Mouse (Mus musculus) MEL-GATA-1-ER (cell line): Measurements from ENCODE around the gene Plekhg1.

ENCODE experiments used
- DNase-seq: peaks from one replicate; pipeline ENCODE4 v3.0.0-alpha.2; 2012; ENCODE audit warnings: low read depth; ENCODE audit errors: extremely low read depth

The Plekhg1 gene

DNA sequence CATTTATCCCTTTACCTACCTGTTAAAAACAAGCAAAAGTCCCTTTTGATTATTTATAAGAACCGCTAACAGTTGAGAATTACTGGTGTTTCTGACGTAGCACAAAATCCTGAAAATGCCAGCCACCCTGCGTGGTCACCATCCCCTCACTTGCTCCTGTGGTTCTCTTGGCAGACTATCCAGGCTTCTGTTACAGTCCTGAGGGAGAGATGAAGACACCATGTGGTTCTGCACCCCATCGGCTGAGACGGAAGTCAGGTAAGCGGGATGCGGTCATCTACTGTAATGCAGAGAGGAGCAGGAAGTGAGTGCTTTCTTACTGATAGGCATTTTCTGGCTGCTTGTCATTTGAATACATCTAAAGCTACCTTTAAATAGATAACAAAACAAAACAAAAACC is 207.2 kb downstream of the Plekhg1 start:
- no peak for DNase-seq

DNA sequence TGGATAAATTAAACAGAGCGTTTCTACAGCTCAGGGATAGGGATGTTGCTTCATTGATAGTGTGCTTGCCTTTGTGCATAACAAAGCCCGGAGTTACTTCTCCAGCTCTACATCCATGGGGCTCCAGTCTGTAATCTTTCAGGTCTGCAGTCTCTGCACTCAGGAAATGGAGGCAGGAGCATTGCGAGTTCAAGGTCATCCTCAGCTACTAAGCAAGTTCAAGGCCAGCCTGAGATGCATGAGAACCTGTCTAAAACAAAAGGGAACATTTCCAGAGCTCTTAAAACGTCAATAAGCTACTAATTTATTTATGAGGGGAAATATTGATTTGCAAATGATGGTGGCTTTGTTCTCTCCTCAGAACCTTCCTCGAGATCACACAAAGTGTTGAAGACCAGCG is 209.1 kb downstream of the Plekhg1 start:
- no peak for DNase-seq

DNA sequence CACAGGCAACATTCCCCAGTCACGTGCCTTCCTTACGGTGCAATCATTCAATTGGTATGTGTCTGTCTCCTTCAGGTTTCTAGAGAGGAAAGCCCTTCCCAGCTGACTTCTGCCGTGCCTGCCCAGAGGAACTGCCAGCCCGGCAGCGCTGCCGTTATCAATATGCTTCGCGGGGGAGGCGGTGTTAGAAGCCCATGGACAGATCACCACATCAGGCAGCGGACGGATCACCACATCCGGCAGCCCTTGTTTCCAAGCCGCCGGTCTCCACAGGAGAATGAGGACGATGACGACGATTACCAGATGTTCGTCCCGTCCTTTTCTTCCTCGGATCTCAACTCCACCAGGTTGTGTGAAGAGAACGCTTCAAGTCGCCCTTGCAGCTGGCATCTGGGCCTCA is 216.3 kb downstream of the Plekhg1 start:
- DNase-seq = no peak

DNA sequence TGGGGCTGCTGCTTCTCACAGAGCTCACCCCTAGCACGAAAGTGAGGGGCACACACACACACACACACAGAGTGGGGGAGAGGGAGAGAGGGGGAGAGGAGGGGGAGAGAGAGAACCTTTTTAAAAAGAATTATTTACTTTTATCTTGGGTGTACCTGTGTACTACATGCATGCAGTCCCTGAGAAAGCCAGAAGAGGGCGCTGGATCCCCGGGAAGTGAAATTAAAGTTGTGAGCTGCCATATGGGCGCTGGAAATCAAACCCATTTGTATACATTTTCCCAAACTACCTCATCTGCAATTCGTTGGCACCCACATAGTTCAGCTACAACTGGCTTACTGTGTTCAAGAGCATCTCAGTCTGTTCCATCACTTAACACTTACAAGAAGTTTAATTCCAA is 218.4 kb downstream of the Plekhg1 start:
- DNase-seq = no peak

DNA sequence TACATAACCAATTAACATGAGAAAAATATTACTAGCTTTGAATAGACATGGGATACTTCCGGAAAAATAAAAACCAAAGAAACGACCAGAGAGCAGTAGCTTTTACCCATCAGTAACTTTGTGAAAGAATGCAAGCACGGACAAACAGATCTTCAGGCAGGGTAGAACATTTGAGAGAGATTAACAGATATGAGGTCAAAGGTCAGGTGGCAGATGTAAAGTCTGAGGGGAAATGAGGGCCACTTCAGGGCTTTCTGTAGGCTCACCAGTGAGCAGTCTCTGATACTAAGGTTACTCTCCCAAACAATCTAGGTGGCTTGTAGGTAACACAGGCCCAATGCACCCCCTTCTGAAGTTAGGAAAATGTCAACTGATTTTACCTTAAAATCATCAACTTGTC is 228.9 kb downstream of the Plekhg1 start:
- DNase-seq = no peak

DNA sequence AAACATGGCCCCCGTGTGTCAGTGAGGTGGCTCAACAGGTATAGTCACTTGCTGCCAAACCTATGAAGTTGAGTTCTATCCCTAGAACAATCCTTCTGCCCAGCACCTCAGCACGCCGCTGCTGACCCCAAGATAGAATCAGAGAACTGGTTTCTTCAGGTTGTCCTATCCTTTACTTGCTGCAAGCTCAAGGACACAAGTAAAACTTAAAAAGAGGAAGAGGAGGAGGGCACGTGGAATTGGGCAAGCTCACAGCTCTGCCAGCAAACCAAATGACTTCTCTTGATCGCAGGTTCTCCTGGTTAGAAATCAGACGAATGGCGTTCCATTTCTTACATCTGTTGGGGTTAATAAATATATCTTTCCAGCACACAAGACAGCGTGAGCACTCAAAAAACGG is 232.1 kb downstream of the Plekhg1 start:
- DNase-seq = peak; percentile 43

DNA sequence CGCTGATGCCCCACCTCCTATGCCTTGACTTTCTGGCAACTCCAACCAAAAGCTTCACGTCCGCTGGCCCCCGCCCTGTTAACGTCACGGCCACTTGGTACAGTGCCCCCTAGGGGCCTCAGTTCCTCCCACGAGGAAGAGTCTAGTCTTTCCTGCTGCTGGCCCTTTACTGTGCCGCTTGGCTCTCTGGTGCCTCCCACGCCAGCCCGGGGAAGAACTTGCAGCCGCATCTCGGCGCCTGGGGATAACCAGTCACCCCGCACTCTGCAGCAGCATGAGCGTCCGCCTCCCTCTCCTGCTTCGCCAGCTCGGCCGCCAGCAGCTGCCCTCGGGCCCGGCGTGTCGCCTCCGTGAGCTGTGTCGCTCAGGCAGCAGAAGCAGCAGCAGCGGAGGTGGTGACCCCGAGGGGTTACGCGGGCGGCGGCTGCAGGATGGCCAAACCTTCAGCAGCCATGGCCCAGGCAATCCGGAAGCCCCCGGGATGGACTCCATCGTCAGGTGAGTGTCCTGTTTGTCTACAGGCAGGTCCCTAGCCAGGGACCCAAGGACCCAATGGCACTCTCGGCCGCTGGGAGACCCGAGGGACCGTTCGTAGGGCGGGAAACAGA is 232.9 kb downstream of the Plekhg1 start, which contains the start of gene Mthfd1l:
TSS of gene Mthfd1l (plus strand) at position 138 of the 608 bp plus-strand sequence.
- peak; percentile 86 for DNase-seq

DNA sequence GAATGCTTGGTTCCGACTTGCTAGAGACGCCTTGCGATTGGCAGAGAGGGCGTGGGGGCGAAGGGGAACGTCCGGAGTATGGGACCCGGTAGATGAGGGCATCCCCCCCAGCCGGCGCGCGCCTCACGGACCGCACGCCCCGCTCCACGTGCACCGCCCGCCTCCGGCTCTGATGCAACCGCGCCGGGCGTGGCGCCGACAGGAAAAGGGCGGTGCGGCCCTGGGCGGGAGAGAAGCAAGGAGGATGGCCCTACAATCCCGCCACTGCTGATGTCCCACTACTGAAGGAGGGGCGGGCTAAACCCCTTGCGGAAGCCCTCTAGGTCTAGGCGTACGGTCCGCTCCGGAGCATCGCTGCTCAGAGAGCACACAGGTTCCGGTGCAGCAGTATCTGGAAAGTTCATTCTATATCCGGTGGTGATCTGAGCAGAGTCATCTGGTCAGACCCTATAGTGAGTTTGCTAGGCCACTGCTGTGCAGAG is 233.5 kb downstream of the Plekhg1 start:
- peak; percentile 92 for DNase-seq

DNA sequence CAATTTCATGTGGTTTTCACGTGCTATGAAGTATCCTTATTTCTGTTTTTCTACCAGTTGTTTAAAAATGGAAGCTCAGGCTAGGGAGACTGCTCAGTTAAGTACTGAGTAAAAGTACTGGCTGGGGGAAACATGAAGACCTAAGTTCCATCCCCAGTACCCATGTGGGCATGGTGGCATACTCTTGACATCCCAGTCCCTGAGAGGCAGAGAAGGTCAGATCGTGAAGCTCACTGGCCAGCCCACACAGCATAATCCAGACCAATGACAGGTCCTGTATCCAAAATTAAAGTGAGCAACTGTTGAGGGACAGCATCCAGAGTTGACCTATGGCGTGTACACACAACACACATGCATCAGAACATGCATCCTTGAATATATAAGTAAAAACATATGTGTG is 234.2 kb downstream of the Plekhg1 start:
- no peak for DNase-seq

DNA sequence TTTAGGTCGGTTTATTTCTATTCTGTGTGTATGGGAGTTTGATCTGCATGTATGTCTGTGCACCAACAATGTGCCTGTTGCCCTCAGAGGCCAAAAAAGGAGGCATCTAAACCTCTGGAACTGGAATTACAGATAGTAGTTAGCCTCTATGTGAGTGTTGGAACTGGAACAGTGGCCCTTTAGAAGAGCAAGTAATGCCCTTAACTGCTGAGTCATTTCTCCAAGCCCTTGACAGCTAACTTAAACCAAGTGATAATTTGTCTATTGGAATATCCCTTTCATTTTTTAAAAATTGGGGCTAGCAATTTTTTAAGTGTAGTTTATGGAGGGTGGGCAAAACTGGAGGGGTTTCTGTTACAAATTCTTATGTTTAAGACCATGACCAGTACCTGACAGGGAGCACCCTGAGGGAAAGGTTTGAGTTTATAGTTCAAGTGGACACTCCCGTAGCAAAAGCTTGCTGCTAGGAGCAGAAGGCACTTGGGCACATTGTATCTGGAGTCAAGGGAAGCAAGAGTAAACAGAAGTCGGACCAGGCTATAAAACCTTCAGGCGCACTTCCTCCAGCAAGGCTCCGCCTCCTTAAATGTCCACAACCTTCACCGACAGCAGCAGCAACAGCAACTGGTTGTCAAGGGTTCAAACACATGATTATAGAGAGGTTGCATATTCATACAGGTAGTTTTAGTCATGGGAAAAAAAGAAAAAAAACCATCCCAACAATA is 235.9 kb downstream of the Plekhg1 start:
- DNase-seq = peak; percentile 26

DNA sequence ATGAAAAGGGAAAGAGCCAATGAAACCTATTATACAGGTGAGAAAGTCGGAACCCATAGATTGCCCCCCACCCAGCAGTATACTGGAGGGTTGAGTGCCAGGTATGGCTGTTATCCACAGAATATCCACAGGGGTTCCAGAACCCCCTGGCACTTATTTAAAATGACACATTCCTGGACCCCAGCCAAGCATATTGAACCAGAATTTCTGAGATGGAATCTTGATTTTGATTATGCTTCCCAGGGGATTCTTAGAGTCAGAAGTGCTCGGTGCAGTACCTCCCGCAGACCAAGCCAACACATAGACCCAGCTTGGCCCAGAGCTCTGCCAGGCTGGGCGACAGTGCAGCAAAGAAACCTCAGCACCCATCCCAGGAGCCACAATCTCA is 236.5 kb downstream of the Plekhg1 start:
- no peak for DNase-seq

DNA sequence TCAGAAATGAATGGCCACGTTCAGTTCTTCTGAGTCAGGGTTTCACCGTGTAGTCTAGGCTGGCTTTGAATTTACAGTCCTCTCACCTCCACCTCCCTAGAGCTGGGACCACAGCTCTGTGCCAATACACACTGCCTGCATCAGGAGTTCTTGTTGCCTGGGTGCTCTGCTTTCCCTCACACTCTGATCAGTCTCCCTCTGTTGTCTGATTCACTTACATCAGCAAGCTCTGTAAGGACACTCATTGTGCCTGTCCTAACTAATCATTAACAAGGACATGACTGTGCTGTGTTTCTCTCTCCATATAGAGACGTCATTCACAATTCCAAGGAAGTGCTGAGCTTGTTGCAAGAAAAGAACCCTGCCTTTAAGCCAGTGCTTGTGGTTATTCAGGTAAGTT is 238.2 kb downstream of the Plekhg1 start:
- DNase-seq = no peak

DNA sequence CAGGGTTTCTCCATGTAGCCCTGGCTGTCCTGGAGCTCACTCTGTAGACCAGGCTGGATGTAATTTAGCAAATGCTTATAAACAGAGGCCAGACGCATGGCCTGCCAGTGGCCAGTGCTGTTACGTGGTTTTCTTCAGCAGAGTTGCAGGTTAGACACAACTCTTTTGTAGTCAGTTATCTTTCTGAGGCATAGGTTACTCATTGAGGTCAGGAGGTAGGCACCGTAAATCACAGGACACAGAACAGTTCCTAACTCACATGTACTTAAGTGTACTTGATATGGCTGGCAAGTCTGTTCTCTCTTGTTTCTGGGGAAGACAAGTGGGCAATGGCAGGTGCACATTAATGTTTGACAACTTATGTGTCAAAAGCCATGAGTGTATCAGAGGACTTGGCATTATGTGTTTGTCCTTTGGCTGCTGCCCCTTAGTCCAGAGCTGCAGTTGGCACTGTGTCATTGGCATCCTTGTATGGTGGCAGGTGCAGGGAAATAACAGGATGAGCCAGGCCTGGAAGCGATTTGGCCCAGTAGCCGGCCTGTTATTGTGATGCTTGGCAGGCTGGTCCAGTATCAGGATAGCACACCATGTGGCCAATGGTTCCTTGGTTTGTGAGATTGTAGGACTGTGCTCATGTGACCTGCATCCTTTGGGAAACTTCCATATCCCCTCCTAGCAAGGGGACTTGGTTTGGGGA is 238.8 kb downstream of the Plekhg1 start:
- no peak for DNase-seq

DNA sequence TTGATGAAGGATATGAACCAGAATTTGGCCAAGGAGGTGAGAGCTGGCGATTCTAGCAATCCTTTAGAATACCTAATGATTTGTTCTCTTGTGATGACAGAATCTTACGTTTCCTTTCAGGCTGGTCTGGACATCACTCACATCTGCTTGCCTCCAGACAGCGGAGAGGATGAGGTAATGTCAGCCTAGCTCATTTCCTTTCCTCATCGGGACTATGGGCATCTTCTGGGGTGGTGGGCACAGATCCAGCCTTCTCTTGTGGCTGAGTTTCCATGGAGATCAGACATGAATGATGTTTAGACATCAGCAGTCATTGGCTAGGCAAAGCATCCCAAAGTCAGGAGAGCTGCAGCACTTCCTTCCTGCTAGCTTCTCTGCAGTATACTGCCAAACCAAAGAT is 240.1 kb downstream of the Plekhg1 start:
- DNase-seq = no peak

DNA sequence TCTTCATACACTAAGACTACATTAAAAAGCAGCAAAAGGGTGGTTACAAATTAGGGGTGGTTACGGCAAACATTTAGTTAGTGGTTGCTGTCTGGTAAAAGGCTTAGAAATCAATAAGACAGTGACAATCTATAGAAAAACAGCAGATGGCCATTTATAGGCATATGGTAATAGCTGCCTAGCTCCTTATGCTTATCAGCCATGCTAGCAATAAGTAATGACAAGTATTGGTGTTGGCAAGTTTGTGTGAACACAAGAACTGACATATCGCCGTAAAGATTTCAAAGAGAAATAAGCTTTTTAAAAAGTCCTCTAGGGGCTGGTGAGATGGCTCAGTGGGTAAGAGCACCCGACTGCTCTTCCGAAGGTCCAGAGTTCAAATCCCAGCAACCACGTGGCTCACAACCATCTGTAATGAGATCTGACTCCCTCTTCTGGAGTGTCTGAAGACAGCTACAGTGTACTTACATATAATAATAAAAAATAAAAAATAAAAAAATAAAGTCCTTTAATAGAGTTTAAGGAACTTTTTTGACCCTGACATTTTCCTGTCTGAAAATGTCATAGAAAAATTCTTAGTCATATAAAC is 250.2 kb downstream of the Plekhg1 start:
- no peak for DNase-seq

DNA sequence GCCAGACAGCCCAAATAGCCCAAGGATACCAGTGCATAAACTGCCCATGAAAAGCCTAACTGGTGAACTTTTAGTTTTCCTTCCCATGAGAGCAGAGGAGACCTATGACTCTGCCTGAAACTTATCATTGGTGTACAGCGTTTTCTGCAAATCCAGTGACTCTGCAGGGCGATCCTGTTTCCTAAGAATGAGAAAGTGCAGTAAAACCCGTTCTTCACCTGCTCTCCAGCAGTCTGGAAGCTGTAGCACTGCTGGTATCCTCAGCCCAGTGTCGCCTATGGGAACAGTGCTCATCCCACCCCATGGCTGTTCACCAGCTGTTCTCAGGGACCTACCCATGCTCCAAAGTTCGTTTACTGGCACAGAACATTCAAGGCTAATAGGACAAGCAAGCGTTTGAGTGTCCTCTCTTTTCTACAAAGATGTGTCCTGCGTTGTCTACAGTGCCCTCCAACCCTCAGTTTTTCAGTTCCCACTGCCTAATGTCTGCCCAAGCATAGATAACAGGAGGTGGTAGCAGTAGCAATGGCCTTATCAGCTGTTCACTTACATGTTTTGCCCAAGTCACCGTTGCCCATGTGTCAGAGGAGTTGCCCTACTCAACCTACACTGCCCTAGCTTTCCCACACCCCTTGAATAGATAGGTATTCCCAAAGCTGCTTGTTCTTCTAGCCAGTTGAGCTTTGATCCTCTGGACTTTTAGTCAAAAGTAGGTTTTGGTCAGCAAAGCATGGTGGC is 253.4 kb downstream of the Plekhg1 start:
- peak; percentile 25 for DNase-seq

DNA sequence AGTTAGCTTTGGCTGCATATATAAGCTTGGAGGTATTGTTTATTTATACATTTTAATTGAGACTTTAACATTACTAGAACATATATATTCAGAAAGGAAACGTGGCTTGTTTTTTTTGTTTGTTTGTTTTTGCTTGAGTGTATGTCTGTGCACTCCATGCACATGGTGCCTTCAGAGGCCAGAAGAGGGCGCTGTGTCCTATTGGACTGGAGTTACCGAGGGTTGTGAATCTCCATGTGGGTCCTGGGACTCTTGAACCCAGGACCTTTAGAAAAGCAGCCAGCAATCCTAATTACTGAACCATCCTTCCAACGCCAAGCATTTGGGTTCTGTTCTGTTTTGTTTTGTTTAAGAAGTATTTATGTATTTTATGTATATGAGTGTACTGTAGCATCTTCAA is 255.1 kb downstream of the Plekhg1 start:
- no peak for DNase-seq

DNA sequence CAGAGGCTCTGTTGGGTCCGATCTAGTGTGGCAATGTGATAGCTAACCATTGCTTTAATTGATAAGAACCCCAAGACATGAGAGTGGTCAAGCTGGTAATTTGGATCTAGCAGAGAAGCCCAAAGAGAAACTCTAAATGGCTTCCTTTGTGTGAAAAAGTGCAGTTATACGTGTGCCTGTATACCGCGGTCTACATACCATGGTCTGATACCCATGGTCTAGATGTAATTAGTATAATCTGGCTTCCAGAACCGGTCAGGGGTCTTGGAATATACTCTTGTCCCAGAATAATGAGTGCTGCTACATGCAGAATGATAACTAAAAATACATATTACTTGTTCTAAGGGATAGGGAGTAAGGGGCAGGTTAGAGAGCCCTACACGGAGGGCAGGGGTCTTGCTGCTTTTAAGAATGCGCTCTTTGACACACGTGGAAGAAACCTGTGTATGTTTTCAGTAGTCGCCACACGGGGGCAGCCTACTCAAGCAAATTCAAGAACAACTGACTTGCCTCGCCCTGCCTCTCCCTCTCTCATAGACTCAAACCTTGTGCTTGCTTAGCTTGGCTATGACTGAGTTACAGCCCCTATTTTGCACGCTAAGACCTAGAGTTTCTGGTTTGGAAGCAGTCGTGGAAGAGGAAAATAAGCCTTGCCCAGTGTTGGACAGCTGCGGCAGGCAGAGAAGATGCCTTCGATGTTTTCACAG is 256.2 kb downstream of the Plekhg1 start:
- DNase-seq = peak; percentile 39

DNA sequence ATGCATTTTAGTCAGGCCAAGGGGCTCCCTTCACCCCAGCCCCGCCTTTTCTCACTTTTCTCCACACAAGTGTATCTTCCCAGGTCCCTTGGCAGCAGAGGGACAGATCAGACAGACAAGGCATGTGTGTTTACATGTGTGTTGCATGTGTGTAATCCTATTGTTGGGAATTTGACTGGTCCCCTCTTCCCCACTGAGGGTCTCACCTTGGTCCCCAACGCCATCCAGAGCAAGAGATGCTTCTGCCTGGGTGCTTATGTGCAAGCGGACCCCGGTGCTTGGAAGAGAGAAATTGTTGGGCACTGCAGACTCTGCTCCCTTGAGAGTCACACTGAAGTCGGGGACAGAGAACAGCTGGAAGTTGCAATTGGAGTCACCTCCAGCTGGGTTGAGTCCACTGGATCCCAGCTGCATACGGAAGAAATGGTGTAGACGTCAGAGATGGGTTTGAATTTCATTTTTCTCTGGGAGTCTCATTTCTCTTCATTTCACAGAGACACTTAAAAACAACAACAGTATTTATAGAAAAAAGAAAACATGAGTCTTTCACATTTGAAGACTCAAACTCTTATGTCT is 257.8 kb downstream of the Plekhg1 start:
- no peak for DNase-seq

DNA sequence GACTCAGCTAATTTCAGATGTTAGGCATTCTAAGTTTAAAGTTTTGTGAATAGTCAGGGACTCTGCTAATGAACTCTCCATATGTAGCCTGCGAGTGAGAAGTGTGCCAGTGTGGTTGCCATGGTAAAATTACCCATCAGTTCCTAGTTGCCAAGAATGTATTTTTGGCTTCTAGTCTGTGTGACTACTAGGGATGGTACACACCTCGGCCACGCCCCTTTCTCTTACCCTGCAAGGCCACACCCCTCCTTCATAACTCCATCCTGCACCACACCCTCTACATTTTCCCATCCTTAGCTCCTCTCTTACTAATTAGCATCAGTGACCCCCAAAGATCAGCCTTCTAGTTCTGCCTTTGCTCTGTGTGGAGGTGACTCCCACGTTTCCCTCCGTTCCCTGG is 262.5 kb downstream of the Plekhg1 start:
- DNase-seq = no peak
